Mouse (Mus musculus) intestine, postnatal 0 days (tissue): ENCODE measurements around the gene Frat1. TPM values are rescaled to one million over a fixed set of nuclear protein-coding genes. Genes with fewer than 3 reads are reported as not detected.

ENCODE experiments used
- ATAC-seq: fragments of 200-750 bp; cut with Nextera tagmentation; 2 replicates; pipeline ENCODE4 v1.8.0; 2017; ENCODE audit warnings: mild to moderate bottlenecking, moderate TSS enrichment, moderate library complexity
- H3K27ac ChIP-seq: fragments of 300-500 bp; sonication (generic); 2 replicates; pipeline ENCODE4 v1.5.1; 2014; ENCODE audit warnings: mild to moderate bottlenecking, low read depth, low read length, moderate library complexity
- H3K27me3 ChIP-seq: fragments of 300-500 bp; sonication (generic); replicated peaks from 2 replicates; pipeline ENCODE4 v1.6.1; 2014; ENCODE audit warnings: low read length, mixed read lengths; ENCODE audit not compliant: control insufficient read depth, insufficient read depth
- H3K36me3 ChIP-seq: fragments of 300-500 bp; sonication (generic); 2 replicates; pipeline ENCODE4 v1.6.1; 2014; ENCODE audit warnings: mild to moderate bottlenecking, moderate library complexity; ENCODE audit not compliant: control insufficient read depth, insufficient read depth
- H3K4me1 ChIP-seq: fragments of 300-500 bp; sonication (generic); replicated peaks from 2 replicates; pipeline ENCODE4 v1.6.1; 2014; ENCODE audit warnings: antibody characterized with exemption, low read length, mixed read lengths; ENCODE audit not compliant: control insufficient read depth, insufficient read depth
- H3K4me2 ChIP-seq: fragments of 300-500 bp; sonication (generic); replicated peaks from 2 replicates; pipeline ENCODE4 v1.6.1; 2014; ENCODE audit warnings: low read depth, mild to moderate bottlenecking, moderate library complexity
- H3K4me3 ChIP-seq: fragments of 300-500 bp; sonication (generic); 2 replicates; pipeline ENCODE4 v1.5.1; 2014; ENCODE audit warnings: low read depth, low read length
- H3K9ac ChIP-seq: fragments of 300-500 bp; sonication (generic); 2 replicates; pipeline ENCODE4 v1.6.1; 2014; ENCODE audit warnings: mild to moderate bottlenecking, low read depth, low read length
- H3K9me3 ChIP-seq: fragments of 300-500 bp; sonication (generic); 2 replicates; pipeline ENCODE4 v1.6.1; 2016; ENCODE audit warnings: mixed run types; ENCODE audit not compliant: control insufficient read depth
- CTCF ChIP-seq: sonication (generic); IDR thresholded peaks from 2 replicates; pipeline ENCODE4 v1.5.1; 2016; ENCODE audit warnings: low read depth, mild to moderate bottlenecking, control low read depth, antibody characterized with exemption, moderate library complexity
- WGBS: fragments of 180-500 bp; shearing (Covaris S2); extraction: QIAGEN DNeasy Blood & Tissue Kit; methylation state at CpG from one replicate; pipeline ENCODE4 v1.1.7; 2014; 5-methylcytosine and 5-hydroxymethylcytosine counted together
- polyA plus RNA-seq: library from polyadenylated mRNA; unstranded; fragments of >200 nt; fragmentation: Nextera tagmentation; extraction: Ambion mirVana; gene quantifications from 2 replicates; pipeline ENCODE4 v1.2.1, GENCODE M21; 2015

Frat1 gene
- 6.4 and 8.3 TPM in 2 replicates for polyA plus RNA-seq

DNA sequence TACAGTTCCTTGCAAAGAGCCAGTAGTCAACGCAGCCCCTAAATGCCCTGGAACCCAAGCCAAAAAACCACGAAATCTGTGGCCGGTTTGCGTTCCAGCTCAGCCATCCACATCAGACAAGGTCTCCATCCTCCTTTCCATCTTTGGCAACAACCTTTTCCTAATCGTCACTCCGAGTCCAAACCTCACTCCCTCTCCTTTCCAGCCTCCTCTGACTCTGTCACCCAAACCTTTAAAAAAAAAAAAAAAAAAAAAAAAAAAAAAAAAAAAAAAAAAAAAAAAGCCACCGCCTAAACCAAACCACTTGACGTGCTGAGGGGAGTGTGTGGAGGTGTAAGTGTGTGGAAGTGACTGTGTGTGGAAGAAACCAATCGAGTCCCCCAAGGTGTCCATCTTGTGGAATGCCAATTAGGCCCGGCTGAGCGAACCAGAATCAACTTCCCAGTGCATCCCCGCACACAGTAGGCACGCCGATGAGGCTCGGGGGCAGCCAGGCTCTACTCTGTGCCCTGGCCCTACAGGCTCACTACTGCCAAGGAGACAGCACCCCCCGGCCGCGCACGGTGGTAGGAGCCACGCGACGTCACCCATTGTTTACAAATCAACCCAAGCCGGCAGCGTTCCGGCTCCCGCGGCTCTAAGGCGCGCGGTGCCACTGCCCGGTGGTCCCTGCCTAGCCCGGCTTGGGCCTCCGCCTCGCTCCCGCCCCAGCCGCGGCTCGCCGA lies at the start of gene Frat1:
Gene Frat1 (plus strand): TSS at position 590 of the 725 bp plus-strand sequence.
- Histone ChIP-seq H3K36me3 (no peaks in the 10 kb centered on the region), H3K9me3 (no peaks in the 10 kb centered on the region), H3K4me1 (0 out of 2 replicates have a peak, but pooled peaks cover 5% of the 10 kb centered on the region), H3K4me3 (peak within 1 kb of the TSS; percentile 65), H3K27me3 (no peaks in the 10 kb centered on the region), H3K4me2 (peak within 1 kb of the TSS; percentile 99), H3K27ac (peak within 1 kb of the TSS; percentile 91), H3K9ac (peak within 1 kb of the TSS; percentile 72)
- under 1% methylated on average over 39 of the region's 39 CpGs for WGBS
- 0 out of 2 replicates have a peak, but pooled peaks have one; percentile 9 for TF ChIP-seq CTCF
- ATAC-seq: peak; percentile 92

DNA sequence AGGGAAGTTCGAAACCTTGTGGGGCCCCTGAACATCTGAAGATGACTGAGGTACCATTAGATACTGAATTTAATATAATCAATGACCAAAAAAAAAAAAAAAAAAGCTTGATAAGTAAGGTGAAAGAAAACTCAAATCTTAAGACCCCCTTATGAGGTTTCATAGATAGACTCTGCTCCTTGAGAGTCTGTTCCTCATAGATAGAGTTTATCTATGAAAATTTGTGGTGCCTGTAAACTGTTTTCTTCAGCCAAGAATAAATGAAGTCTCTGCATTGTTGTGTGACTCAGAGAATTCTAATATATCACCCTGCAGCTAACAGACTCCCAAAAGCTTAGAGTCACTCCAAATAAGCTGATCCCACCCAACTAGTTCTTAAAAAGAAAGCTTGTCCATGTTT lies 42.9 kb upstream of the Frat1 start:
- no peak overlapping the region for H3K4me3 ChIP-seq
- H3K9ac ChIP-seq: no peak overlapping the region
- no peak for TF ChIP-seq CTCF
- H3K4me2 ChIP-seq: no peak overlapping the region
- 97% methylated on average over 1 of the region's 1 CpGs for WGBS
- H3K4me1 ChIP-seq: no peaks in the 10 kb centered on the region
- H3K27me3 ChIP-seq: no peaks in the 10 kb centered on the region
- H3K36me3 ChIP-seq: peaks cover 24% of the 10 kb centered on the region
- no peak overlapping the region for H3K27ac ChIP-seq
- H3K9me3 ChIP-seq: no peaks in the 10 kb centered on the region
- no peak for ATAC-seq

DNA sequence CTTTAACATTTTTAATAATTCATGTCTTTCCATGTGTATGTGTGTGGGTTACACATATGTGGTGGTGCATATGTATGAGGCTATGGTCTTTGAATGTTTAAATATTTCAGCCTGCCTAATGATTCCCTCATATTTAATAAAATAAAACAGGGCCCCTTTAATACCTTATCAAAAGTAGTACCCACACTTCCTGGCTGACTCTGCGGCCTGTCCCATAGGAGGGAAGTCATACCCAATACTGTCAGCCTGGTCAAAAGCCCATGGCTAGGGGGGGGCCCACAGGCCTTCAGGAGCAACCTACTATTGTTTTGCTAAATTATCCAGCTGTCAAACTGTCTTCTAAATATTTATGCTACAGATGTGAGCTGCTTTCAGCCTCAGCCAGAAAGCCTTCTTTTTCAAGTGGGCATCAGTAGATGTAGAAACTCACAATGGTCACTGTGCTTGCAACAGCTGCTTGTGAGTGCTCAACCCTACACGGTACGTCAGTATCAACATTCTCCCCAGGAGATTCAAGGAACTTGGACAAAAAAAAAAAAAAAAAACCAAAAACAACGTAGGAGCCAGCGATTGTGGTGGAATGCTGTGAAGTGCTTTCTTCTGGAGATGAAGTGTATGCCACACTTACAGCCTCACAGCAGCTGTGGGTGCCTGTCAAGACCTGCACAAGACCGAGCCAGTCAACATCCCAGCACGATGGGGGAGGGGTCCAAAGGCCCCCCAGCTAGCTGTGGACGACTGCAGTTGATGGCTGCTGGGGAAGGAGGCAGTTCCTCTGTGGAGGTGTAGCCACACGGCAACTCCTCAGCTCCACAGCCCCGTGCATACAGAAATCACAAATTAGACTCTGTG lies 40.4 kb upstream of the Frat1 start:
- Histone ChIP-seq H3K4me3 (no peak overlapping the region), H3K27me3 (no peaks in the 10 kb centered on the region), H3K4me1 (no peaks in the 10 kb centered on the region; the same call in 1 of the 2 replicates), H3K4me2 (no peak overlapping the region), H3K9me3 (no peaks in the 10 kb centered on the region), H3K27ac (no peak overlapping the region), H3K36me3 (peaks cover 24% of the 10 kb centered on the region), H3K9ac (no peak overlapping the region)
- TF ChIP-seq CTCF: no peak
- 63% methylated on average over 10 of the region's 10 CpGs for WGBS
- ATAC-seq: no peak

DNA sequence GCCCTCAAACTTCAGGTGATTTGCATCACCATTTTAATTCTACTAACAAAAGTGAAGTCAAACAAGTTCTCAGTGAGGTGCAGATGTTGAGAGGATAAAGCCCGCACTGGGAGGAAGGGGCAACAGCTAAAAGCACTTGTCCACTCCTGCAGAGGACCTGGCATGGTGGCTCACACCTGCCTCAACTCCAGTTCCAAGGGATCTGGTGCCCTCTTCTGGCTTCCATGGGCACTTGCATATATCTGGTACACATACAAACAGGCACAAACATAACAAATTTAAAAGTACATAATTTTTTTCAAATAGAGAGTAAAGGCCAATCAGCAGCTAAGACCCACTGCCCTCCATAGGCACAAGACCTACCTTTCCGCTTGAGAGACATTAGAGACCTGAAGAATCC lies 38.4 kb upstream of the Frat1 start:
- no peak overlapping the region for H3K4me3 ChIP-seq
- ATAC-seq: no peak
- H3K9me3 ChIP-seq: no peaks in the 10 kb centered on the region
- no peak overlapping the region for H3K4me2 ChIP-seq
- no peaks in the 10 kb centered on the region for H3K27me3 ChIP-seq
- H3K27ac ChIP-seq: no peak overlapping the region
- peaks cover 8% of the 10 kb centered on the region; the same call in 1 of the 2 replicates for H3K4me1 ChIP-seq
- 97% methylated on average over 2 of the region's 2 CpGs for WGBS
- no peak overlapping the region for H3K9ac ChIP-seq
- peak; percentile 63 for TF ChIP-seq CTCF
- peaks cover 11% of the 10 kb centered on the region for H3K36me3 ChIP-seq

DNA sequence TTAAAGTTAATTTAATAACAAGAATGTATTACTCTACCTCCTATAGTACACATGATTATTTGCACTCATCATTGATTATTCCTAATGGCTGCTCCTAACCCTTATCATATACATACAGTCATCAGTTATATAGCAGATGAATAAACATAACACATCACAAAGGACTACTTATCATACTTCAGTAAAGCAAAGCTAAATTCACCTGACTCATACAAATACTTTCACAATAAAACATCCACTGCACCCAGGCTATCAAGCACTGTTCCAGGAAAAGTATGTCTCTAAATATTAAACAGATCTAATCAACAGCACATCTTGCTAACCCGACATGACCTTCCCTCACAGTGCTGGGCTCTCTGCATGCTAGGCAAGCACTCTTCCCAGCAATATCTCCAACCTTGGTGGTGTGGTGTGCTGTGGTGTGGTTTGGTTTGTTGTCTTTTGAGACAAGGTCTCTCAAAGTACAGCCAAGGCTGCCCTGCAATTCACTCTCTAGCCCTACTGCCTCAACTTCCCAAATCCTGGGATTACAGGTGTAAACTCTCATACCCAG lies 36.8 kb upstream of the Frat1 start:
- peak; percentile 52 for ATAC-seq
- no peak for TF ChIP-seq CTCF
- peak overlapping the region; percentile 51; the same call in 1 of the 2 replicates for H3K27ac ChIP-seq

DNA sequence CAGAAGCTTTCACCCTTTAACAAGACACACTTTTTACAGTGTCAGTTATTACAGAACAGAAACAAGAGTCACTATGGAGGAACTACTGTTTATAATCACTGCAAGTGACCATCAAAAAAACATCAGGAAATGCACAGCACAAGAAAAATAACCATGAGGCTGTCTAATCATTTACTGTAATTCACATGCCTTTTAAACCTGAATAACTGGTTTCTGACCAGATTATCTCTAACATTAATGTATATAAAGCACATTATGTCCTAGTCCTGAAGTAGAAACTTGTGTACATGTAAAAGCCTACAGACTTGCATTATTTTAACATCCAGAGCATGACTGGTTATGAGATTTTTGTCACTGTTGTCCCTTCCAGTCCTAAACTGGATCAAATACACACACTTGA lies 35.8 kb upstream of the Frat1 start:
- no peaks in the 10 kb centered on the region for H3K27me3 ChIP-seq
- ATAC-seq: peak; percentile 71
- H3K4me2 ChIP-seq: peak overlapping the region; percentile 39
- no peaks in the 10 kb centered on the region for H3K9me3 ChIP-seq
- H3K4me1 ChIP-seq: peaks cover 8% of the 10 kb centered on the region; the same call in 1 of the 2 replicates
- H3K36me3 ChIP-seq: peaks cover 8% of the 10 kb centered on the region
- H3K4me3 ChIP-seq: no peak overlapping the region
- no peak overlapping the region for H3K9ac ChIP-seq
- TF ChIP-seq CTCF: no peak
- peak overlapping the region; percentile 67 for H3K27ac ChIP-seq

More for the DNA sequence above, 36.8 kb upstream of the Frat1 start:
- Histone ChIP-seq H3K4me3 (no peak overlapping the region), H3K4me1 (peaks cover 8% of the 10 kb centered on the region; the same call in 1 of the 2 replicates), H3K9ac (no peak overlapping the region), H3K4me2 (no peak overlapping the region), H3K9me3 (no peaks in the 10 kb centered on the region), H3K36me3 (peaks cover 8% of the 10 kb centered on the region), H3K27me3 (no peaks in the 10 kb centered on the region)
- 24% methylated on average over 1 of the region's 1 CpGs for WGBS
